Mouse (Mus musculus) adrenal gland, postnatal 14 days (tissue): Measurements from ENCODE around the gene Rps4x. TPM values are rescaled to one million over a fixed set of nuclear protein-coding genes. Genes with fewer than 3 reads are reported as not detected.
"Not testable (repeated sequence)": the region's sequence is repeated elsewhere in the genome, so short reads cannot be mapped to it uniquely, and the experiment has no call there.

Experiments used
- DNase-seq: peaks from one replicate; pipeline ENCODE4 v3.0.0; 2021; ENCODE audit warnings: mixed read lengths
- long read RNA-seq, 2 experiments: library from polyadenylated mRNA; stranded (forward); transcript quantifications; one replicate each; pipeline ENCODE4 v2.0.0; 2021
- total RNA-seq: library from RNA; stranded (reverse); gene quantifications from 2 replicates; pipeline ENCODE4 v1.2.3, GENCODE M21; 2021

Gene Rps4x
- 948 and 1,120 TPM in 2 replicates for total RNA-seq
- long read RNA-seq, experiment 1, transcript Rps4x-201 (7 exons, 975 nt) = major isoform, 399 of 443 reads
- long read RNA-seq, experiment 1, partial matches to known transcripts = 26 of 443 reads
- long read RNA-seq, experiment 1, other reads (novel, unspliced or antisense) = 15 of 443 reads
- long read RNA-seq, experiment 2, transcript Rps4x-201 (7 exons, 975 nt) = major isoform, 272 of 313 reads
- long read RNA-seq, experiment 2, partial matches to known transcripts = 30 of 313 reads
- long read RNA-seq, experiment 2, other reads (novel, unspliced or antisense) = 9 of 313 reads

DNA sequence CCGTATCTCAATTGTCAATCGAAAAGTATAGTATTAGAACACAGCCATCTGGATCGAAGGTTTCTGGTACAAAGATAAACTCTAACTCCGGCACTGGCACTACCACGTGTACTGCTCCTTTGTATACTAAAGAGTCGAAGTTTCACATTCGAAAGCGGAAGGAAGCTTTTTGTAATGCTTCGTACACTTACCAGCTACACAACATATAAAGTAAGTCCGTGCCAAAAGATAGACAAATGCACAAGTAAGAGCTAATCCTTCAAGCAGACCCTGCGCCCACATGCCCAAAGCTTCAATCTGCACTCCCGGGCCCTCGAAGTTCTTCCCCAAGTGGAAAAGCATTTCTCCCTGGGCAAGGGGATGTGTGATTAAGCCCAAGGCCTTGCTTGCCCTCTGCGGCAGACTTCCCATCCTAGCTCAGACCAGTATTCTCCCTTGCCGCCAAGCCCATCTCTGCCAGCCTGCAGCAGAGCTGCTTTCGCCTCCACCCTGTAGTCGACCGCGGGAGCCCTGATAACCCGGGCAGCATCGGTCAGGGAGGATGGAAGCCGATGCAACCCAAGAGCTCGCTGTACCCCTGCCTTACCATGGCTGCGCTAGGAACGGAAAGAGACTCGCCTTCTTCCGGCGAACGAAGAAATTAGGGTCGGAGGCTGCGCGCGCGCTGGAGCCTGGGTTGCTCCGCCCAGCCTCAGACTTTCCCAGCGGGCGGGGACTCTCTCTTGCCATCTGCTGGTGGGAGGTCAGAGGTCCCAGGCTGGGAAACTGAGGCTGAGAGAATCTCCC, at the start of gene Rps4x:
Rps4x (minus strand) TSS at position 683 of the 786 bp plus-strand sequence.
- peak; percentile 89 for DNase-seq

DNA sequence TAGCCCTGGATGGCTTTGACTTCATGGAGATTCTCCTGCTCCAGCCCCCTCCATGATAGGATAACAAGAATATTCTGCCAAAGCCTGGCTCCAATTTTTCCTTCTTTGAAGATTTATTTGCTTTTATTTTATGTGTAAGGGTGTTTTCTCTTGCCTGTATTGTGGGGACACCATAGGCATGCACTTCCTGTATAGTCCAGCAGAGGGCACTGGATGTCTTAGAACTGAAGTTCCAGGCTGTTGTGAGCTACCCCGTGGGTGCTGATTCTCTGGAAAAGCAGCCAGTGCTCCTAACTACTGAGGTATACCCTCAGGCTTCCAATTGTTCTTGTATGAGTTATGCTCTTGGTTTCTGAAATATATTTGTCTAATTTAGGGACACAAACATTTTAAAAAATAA, 29.9 kb upstream of the Rps4x start:
- DNase-seq = peak; percentile 53

- DNase-seq = not testable (repeated sequence)
These were observed 26.2 kb upstream of the Rps4x start for GRCm38 (mm10) chrX:102215356-102215755.

DNA sequence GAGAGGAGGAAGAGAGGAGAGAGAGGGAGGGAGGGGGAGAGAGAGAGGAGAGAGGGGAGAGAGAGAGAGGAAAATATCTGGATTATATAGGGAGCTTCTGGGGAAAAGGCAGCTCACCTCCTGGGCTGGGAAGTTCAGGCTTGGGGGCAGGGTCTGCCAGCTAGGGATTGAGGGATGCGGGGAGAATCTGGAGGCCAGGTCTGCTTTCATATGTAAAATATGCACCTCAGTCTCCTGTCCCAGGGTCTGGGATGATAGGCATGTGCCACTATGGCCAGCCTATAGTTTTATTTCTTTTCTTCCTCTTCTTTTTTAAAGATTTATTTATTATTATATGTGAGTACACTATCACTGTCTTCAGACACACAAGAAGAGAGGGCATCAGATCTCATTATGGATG, 1.6 kb upstream of the Rps4x start:
- no peak for DNase-seq

DNA sequence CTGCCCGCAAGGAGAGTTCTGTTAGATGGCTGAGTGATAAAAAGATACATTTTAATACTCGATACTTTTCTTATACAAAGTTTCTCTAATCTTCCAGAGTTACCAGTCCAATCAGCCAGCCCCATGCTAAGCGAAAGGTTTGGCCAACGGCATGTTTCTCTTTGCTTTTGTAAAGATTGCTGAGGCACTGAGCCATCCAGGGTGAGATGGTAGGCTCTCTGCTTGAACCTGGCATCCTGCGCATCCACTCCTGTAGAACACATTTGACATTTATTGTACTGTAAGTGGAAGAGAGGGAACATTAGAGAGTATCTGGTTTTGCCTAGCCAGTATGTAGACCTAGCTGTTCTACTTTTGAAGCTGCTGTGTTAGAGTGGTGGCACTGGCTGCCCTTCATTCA, 387 bp upstream of the Rps4x start:
- DNase-seq = no peak

DNA sequence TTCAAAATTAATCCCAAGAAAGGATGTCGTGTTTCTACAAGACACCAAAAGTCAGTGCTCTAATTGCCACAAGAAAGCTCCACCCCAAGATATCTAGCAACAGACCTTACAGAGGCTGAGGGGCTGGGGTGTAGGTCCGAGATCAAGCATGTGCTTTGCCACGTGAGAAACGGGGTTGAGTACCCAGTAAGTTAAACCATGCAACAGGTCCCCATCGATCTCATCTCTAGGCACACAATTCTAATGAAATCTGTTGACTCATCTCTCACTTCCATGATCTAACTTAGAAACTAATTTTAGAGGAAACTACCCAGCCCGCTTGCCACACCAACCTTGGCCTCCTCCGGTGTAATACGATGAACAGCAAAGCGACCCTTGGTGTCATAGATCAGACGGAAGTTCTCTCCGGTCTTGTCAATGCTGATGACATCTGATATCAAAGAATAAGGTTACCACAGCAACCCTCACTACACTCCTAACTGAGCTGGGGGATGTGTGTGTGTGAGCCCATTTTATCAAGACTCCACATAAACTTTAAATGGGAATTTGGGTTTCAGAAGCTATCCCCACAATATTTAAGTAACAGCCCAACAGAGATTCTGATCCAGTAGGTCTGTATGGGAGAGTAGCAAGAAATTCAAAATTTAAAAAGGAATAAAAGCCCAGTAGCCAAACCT, 2.0 kb downstream of the Rps4x start:
- no peak for DNase-seq

GRCm38 (mm10) chrX:102182575-102182974, 6.6 kb downstream of the Rps4x start:
- DNase-seq = no peak

GRCm38 (mm10) chrX:102175538-102176287, 13.5 kb downstream of the Rps4x start:
- DNase-seq = no peak

GRCm38 (mm10) chrX:102170900-102171299, 18.3 kb downstream of the Rps4x start:
- no peak for DNase-seq

GRCm38 (mm10) chrX:102170135-102170534, 19.1 kb downstream of the Rps4x start:
- no peak for DNase-seq

- no peak for DNase-seq
These were observed 19.5 kb downstream of the Rps4x start for GRCm38 (mm10) chrX:102169724-102170123.

- DNase-seq = no peak
These were observed 22.2 kb downstream of the Rps4x start for GRCm38 (mm10) chrX:102166986-102167385.

DNA sequence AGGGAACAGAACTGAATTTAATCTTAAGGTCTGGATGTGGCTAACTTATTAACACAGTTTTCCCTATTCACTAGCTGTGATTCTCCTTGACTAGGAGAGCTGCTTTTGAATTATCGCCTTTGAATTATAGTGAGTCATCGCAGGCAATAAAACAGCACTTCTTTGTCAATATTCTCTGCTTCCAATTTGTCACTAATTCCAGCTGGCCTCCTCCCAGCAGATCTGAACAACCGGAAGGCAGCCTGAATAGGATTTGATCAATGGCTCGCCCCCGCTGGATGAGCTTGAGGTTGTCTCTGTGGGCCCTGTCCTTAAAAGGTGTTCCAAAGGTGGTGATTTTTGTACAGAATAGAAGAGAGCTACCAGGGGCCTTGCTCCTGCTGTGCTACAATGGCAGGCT, 22.7 kb downstream of the Rps4x start:
- no peak for DNase-seq

DNA sequence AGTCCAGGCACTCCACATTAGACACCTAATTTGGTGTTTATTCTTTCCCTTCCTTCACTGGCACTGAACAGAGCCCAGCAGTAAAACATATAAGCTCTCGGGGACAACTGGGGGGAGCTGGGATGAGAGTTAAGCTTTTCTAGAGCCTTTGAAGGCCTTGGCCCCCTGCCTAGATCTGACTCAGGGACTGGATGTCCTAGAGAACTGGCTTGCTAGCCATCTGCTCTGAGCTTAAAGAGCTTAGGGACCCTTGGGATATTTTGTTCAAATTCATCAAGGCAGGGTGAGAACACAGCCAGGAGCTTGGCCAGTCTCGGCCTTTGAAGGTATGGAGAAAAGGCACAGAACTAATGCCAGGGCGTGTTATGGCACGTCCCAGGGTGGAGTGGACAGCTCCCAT, 25.7 kb downstream of the Rps4x start:
- peak; percentile 71 for DNase-seq

- DNase-seq = no peak
These were observed 26.1 kb downstream of the Rps4x start for GRCm38 (mm10) chrX:102163096-102163495.

DNA sequence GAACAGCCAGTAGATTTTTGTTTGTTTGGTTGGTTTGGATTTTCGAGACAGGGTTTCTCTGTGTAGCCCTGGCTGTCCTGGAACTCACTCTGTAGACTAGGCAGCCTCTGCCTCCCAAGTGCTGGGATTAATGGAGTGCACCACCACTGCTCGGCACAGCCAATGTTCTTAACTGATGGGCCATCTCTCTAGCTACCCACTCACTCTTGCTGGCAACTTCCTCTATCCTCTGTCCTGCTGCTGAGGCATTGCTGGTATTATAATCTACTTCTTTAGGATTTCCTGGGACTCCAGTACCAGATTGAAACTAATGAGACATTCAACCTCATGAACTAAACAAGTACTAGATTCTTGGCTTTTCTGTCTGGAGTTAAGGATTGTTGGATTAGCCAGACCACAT, 28.7 kb downstream of the Rps4x start:
- DNase-seq = no peak

DNA sequence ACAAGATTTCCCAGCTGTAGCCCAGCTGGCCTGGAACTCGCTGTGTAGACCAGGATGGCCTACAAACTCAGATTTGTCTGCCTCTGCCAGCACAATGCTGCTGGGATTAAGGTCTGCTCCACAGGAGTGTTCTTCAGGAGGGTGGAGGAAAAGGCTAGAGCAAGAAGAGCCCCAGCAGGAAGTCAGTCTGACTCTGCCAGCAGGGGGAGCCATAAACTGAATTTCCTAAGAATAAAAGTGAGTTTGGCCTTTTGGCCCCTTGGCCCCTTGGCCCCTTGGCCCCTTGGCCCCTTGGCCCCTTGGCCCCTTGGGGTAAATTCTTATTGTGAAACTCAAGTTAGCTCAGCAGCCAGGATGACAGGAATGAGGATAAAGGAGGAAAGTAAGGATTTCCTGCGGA, 29.4 kb downstream of the Rps4x start:
- DNase-seq = peak; percentile 53

DNA sequence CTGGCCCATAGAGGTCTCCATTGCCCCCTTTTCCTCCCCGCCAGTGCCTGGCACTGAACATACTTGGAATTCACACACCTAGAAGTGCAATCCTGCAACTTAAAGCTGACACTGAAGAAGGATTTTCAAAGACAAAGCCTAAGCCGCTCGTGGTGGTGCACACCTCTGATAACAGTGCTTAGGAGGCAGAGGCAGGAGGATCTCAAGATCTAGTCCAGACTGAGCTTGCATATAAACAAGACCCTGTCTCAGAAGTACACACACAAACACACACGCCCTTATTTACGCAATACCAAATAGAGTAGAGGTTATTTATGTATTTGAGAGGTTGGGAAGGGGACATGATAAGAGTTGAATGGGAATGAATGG, 31.8 kb downstream of the Rps4x start:
- no peak for DNase-seq

GRCm38 (mm10) chrX:102156618-102157422, 32.4 kb downstream of the Rps4x start, which contains the start of gene Ercc6l:
Gene Ercc6l, minus strand, starts transcription at chrX:102157091.
- DNase-seq = peak; percentile 96

- no peak for DNase-seq
These were observed 48.0 kb downstream of the Rps4x start for GRCm38 (mm10) chrX:102141157-102141556.
